Mouse (Mus musculus) thymus, adult 2 months (tissue): ENCODE measurements around the gene Tekt4. TPM values are rescaled to one million over a fixed set of nuclear protein-coding genes. Genes with fewer than 3 reads are reported as not detected.

Experiments
- DNase-seq: peaks from one replicate; pipeline ENCODE4 v3.0.0; 2021
- H3K27ac ChIP-seq: fragments of 200-500 bp; 2 replicates; pipeline ENCODE4 v1.5.1; 2012; ENCODE audit warnings: low read length, control low read depth; ENCODE audit not compliant: control insufficient read depth, insufficient read depth
- H3K27me3 ChIP-seq: fragments of 200-500 bp; 2 replicates; pipeline ENCODE4 v1.6.1; 2012; ENCODE audit warnings: mild to moderate bottlenecking, low read length, moderate library complexity, mixed read lengths; ENCODE audit not compliant: control insufficient read depth, insufficient read depth
- H3K36me3 ChIP-seq: fragments of 200-500 bp; 2 replicates; pipeline ENCODE4 v1.6.1; 2012; ENCODE audit warnings: mild to moderate bottlenecking, low read length, moderate library complexity; ENCODE audit not compliant: control insufficient read depth, insufficient read depth
- H3K4me1 ChIP-seq: fragments of 200-500 bp; replicated peaks from 2 replicates; pipeline ENCODE4 v1.6.1; 2012; ENCODE audit warnings: low read length; ENCODE audit not compliant: control insufficient read depth, insufficient read depth
- H3K4me3 ChIP-seq: fragments of 200-500 bp; 2 replicates; pipeline ENCODE4 v1.5.1; 2012; ENCODE audit warnings: mild to moderate bottlenecking, low read length, control low read depth, moderate library complexity; ENCODE audit not compliant: control insufficient read depth, insufficient read depth
- CTCF ChIP-seq: fragments of 200-500 bp; IDR thresholded peaks from 2 replicates; pipeline ENCODE4 v1.5.1; 2012; ENCODE audit warnings: mild to moderate bottlenecking, control low read depth, low read length, moderate library complexity, borderline replicate concordance; ENCODE audit not compliant: control insufficient read depth, poor library complexity, insufficient read depth; ENCODE audit errors: extremely low read depth
- POLR2A ChIP-seq: fragments of 200-500 bp; IDR thresholded peaks from 2 replicates; pipeline ENCODE4 v1.6.1; 2012; ENCODE audit warnings: mild to moderate bottlenecking, low read length, control low read depth, moderate library complexity; ENCODE audit not compliant: control insufficient read depth, poor library complexity, insufficient read depth; ENCODE audit errors: extremely low read depth
- WGBS: fragments of 180-500 bp; shearing (Covaris S2); methylation state at CpG from one replicate; pipeline ENCODE4 v1.1.7; 2018; 5-methylcytosine and 5-hydroxymethylcytosine counted together
- polyA plus RNA-seq: library from polyadenylated mRNA; depleted of rRNA; stranded (reverse); fragments of >200 nt; gene quantifications from 2 replicates; pipeline ENCODE4 v1.2.3, GENCODE M21; 2012

The Tekt4 gene
- polyA plus RNA-seq, 1 experiment = 0.42 TPM

DNA sequence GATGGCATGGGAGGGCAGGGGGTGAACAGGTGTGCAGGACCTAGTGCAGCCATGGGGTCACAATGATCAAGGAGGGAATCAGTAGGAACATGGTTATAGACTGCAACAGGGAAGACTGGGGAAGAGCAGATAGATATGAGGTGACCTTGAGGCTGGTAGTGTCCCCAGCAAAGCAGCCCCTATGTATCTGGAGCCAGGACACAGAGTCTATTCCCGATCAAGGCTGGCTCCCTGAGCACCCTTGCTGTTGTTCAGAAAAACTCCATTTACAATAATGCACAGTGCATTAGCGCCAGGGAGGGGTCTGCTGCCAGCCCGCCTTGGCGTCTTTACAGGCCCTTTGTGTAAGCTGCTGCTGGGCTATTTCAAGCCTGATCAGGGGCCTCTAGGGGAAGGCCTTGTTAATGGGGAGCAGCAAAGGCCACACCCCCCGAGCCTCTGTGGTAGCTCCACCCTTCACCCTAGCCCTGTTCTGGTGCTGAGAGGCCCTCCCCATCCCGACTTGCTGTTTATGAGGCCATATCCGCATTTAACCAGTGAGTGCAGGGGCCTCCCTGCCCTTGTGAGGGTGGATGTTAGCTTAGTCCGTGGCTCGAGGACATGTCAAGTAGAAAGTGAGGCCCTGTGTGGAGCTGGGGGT is 7.9 kb downstream of the Tekt4 start:
- TF ChIP-seq POLR2A (no peak), CTCF (no peak)
- Histone ChIP-seq H3K27ac (no peak overlapping the region), H3K36me3 (no peaks in the 10 kb centered on the region), H3K4me1 (no peaks in the 10 kb centered on the region), H3K4me3 (no peak overlapping the region), H3K27me3 (no peaks in the 10 kb centered on the region)
- DNase-seq = no peak
- 42% methylated on average over 9 of the region's 9 CpGs for WGBS

- Histone ChIP-seq H3K4me1 (no peaks in the 10 kb centered on the region), H3K36me3 (no peaks in the 10 kb centered on the region), H3K27ac (no peak overlapping the region), H3K27me3 (no peaks in the 10 kb centered on the region), H3K4me3 (no peak overlapping the region)
- no peak for DNase-seq
- TF ChIP-seq POLR2A (no peak), CTCF (no peak)
- 71% methylated on average over 4 of the region's 4 CpGs for WGBS
Measured at GRCm38 (mm10) chr17:25463326-25463945, 9.0 kb downstream of the Tekt4 start.

DNA sequence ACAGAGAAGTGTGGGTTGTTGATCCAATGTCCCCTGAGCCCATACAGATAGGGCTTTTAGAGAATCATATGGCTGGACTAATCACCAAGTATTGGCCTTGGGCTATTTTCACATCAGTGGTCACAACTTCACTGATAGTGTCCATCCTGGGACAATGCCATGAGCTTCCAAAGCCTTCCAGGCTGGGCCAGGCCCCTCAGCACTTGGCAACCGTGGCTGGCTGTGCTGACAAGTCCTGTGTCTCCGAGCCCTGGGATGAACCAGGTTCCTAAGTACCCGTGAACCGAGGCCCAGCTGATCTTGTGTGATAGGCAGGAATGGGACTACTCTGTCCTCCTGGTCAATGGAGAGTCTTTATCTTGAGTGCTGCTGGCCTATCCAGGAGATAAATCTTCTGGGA is 9.7 kb downstream of the Tekt4 start:
- WGBS = 88% methylated on average over 4 of the region's 4 CpGs
- H3K27ac ChIP-seq = no peak overlapping the region
- no peaks in the 10 kb centered on the region for H3K36me3 ChIP-seq
- TF ChIP-seq POLR2A (no peak), CTCF (no peak)
- no peaks in the 10 kb centered on the region for H3K4me1 ChIP-seq
- H3K4me3 ChIP-seq = no peak overlapping the region
- no peak for DNase-seq
- H3K27me3 ChIP-seq = no peaks in the 10 kb centered on the region

DNA sequence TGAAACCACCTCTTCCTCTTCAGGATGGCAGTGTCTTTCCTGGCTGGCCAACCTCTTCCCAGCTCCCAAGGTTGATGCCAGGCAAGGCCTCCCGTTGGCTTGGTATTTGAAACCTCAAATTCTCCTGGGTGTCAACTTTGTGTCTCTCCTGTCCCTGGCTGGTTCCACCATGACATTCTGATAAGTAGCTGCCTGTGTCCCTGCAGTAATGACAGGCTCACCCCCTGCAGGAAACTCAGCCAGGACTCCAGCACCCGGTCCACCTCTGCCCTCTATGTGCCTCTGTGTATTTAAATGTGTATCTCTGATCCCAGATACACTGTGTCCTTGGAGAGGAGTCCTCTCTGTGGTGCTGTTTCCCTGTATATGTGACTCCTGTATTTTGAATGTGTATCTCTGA is 11.8 kb downstream of the Tekt4 start:
- Histone ChIP-seq H3K27ac (no peak overlapping the region), H3K36me3 (no peaks in the 10 kb centered on the region), H3K4me1 (no peaks in the 10 kb centered on the region), H3K27me3 (no peaks in the 10 kb centered on the region; the same call in 1 of the 2 replicates), H3K4me3 (no peak overlapping the region)
- DNase-seq = no peak
- TF ChIP-seq CTCF (no peak), POLR2A (no peak)
- WGBS = 75% methylated on average over 2 of the region's 2 CpGs

DNA sequence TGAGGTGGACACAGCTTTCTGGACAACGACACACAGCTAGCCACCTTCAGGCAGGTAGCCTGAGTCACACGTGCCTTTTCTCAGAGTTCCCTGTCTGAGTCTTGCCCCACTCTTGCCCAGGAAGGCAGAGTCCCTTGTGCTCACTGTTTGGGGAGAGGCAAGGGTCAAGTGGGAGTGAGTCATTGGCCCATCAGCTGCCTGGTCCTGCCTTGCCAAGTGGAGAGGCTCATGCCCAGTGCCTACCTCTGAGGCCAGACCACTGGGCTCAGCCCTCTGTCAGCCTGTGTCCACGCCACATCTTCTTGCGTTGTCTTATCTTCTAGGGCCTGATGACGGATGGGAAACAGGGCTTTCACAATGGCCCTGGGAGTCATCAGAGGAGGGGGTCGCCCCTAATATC is 13.4 kb downstream of the Tekt4 start:
- no peaks in the 10 kb centered on the region for H3K4me1 ChIP-seq
- no peak overlapping the region for H3K4me3 ChIP-seq
- no peaks in the 10 kb centered on the region; the same call in 1 of the 2 replicates for H3K27me3 ChIP-seq
- H3K36me3 ChIP-seq = no peaks in the 10 kb centered on the region
- no peak overlapping the region for H3K27ac ChIP-seq
- WGBS = 64% methylated on average over 6 of the region's 6 CpGs
- no peak for DNase-seq
- TF ChIP-seq CTCF (no peak), POLR2A (no peak)

DNA sequence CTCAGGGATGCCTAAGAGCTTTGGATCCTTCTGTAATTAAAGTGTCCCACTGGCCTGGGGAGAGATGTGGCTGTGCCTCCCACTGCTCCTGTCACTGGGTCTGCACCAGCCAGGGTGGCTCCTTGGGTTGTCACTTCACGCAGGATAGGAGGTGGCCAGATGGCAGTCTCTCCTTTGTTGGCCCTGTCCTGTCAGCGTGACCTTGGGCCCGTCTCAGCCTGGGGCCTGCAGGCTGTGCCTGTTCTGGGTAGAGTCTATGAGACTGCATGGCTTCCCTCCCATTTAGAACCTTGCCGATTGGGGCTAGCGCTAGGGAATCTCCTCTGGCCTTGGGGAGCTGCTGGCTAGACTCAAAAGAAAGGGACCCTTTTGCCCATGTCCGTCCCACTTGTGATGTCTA is 13.9 kb downstream of the Tekt4 start:
- Histone ChIP-seq H3K36me3 (no peaks in the 10 kb centered on the region), H3K4me1 (no peaks in the 10 kb centered on the region), H3K4me3 (no peak overlapping the region), H3K27me3 (no peaks in the 10 kb centered on the region; the same call in 1 of the 2 replicates), H3K27ac (no peak overlapping the region)
- 76% methylated on average over 6 of the region's 6 CpGs for WGBS
- no peak for DNase-seq
- no peak for TF ChIP-seq CTCF
- no peak for TF ChIP-seq POLR2A

DNA sequence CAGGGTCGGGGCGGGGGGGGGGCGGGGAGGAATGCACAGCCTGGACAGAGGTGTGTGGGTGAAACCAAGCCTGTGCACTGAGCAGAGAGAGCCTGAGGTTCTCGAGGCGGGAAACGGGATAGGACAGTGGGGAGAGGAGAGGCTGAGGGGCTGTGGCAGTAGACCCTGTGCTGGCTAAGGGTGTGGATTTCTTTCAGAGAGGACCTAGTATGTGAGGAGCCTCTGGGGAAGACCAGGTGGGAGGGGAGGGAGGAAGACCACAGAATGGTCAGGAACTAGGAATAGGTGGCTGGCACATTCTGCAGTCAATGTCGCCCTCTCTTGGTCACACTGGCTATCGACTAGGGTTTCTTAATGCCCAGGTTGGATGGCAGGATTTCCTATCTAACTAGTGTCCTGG is 15.4 kb downstream of the Tekt4 start:
- no peak for TF ChIP-seq CTCF
- TF ChIP-seq POLR2A = no peak
- no peaks in the 10 kb centered on the region; the same call in 1 of the 2 replicates for H3K27me3 ChIP-seq
- peaks cover 7% of the 10 kb centered on the region for H3K4me1 ChIP-seq
- peak; percentile 7 for DNase-seq
- H3K36me3 ChIP-seq = no peaks in the 10 kb centered on the region
- 34% methylated on average over 8 of the region's 8 CpGs for WGBS
- H3K27ac ChIP-seq = no peak overlapping the region
- no peak overlapping the region for H3K4me3 ChIP-seq
